Mouse (Mus musculus): ENCODE measurements around the gene Lsamp. TPM values are rescaled to one million over a fixed set of nuclear protein-coding genes. Genes with fewer than 3 reads are reported as not detected.

Gene Lsamp
- polyA plus RNA-seq, 1 experiment from 2014 or later, result 3.1 TPM

DNA sequence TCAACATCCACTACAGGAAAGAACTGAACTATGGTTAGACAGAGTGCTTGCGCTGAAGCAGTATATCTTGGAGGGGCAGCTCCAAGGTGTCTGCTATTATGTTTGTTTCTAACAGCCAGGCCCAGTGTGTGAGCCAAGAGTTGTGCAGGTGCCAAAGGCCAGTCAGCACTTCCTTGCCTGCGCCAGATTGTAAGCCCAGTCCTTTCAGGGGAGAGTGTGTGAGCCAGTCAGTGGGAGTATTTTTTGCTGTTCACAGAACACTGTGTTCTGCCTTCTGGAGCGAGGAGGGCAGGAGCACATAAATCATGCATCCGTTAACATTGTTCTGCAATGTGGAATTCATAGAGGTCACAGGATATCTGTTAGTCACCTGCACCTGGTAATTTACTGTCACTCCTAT, 1760.9 kb downstream of the Lsamp start:
- no peaks in the 10 kb centered on the region for H3K27me3 ChIP-seq (replicated peaks; ENCODE audit: control insufficient read depth, insufficient read depth, low read length)
- H3K9me3 ChIP-seq (ENCODE audit: control insufficient read depth, low read length), result no peaks in the 10 kb centered on the region
- no peak overlapping the region for H3K9ac ChIP-seq (ENCODE audit: low read depth, low read length)
- ATAC-seq, result no peak
- 54% methylated on average over 4 of the region's 4 CpGs for WGBS
- no peak overlapping the region for H3K27ac ChIP-seq (ENCODE audit: low read length)
- H3K36me3 ChIP-seq (ENCODE audit: control insufficient read depth, insufficient read depth, low read length), result no peaks in the 10 kb centered on the region
- no peaks in the 10 kb centered on the region for H3K4me1 ChIP-seq (ENCODE audit: control insufficient read depth, insufficient read depth, low read length)
- H3K4me2 ChIP-seq (ENCODE audit: low read depth, low read length), result no peak overlapping the region
- H3K4me3 ChIP-seq (ENCODE audit: low read length), result no peak overlapping the region

DNA sequence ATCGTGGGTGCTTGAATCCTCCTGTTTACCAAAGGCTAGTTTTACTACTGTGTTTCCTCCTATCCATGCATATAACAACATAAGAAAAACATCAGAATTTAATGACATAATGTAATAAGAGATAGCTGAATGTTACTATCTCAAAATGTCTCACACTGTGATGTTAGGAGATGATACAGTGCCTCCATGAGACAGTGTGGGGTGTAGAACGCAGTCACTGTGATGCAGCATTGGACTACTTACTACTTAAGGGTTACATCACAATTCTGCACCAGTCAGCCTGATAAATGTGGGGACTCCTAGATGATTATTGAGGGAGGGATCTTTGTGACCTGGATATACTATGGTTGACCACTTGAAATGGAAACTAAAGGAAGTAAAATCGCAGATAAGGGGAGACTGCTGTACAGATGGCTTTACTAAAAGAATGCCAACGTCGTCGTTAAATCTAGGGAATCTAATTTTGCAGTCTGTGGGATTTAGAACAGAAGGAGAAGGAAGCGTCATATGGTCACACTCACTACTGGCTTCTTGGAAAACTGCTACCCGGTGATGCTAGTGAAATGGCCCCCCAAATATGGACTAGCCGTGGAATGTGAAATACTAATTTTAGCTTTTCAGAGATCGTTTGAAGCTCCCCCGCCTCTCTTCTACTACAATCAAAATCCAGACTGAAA, 1762.2 kb downstream of the Lsamp start:
- no peaks in the 10 kb centered on the region for H3K9me3 ChIP-seq (ENCODE audit: control insufficient read depth, low read length)
- H3K36me3 ChIP-seq (ENCODE audit: control insufficient read depth, insufficient read depth, low read length), result no peaks in the 10 kb centered on the region
- ATAC-seq, result no peak
- no peaks in the 10 kb centered on the region for H3K4me1 ChIP-seq (ENCODE audit: control insufficient read depth, insufficient read depth, low read length)
- no peak overlapping the region for H3K4me2 ChIP-seq (ENCODE audit: low read depth, low read length)
- H3K27ac ChIP-seq (ENCODE audit: low read length), result no peak overlapping the region
- H3K9ac ChIP-seq (ENCODE audit: low read depth, low read length), result no peak overlapping the region
- 80% methylated on average over 11 of the region's 11 CpGs for WGBS
- H3K27me3 ChIP-seq (replicated peaks; ENCODE audit: control insufficient read depth, insufficient read depth, low read length), result no peaks in the 10 kb centered on the region
- no peak overlapping the region for H3K4me3 ChIP-seq (ENCODE audit: low read length)

DNA sequence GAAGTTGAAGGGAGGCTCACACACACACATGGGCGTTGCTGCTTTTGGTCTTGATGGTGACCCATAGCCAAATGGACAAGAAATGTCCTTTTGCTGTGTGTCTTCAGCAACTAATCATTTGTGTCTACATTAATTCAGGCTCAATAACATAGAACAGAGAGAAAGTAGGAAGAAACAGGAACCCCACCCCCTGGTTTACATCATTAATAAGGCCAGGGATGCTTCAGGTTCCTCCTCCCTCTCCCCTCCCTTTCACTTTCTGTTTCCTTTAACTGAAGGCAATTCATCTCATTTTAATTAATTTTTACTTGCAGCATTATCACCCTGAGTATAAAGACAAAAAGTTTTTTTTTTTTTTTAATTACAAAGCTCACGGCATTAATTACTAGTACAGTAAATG, 1763.7 kb downstream of the Lsamp start:
- no peak for ATAC-seq
- 96% methylated on average over 2 of the region's 2 CpGs for WGBS
- H3K9ac ChIP-seq (ENCODE audit: low read depth, low read length), result no peak overlapping the region
- no peaks in the 10 kb centered on the region for H3K27me3 ChIP-seq (replicated peaks; ENCODE audit: control insufficient read depth, insufficient read depth, low read length)
- no peak overlapping the region for H3K4me3 ChIP-seq (ENCODE audit: low read length)
- no peak overlapping the region for H3K27ac ChIP-seq (ENCODE audit: low read length)
- H3K4me1 ChIP-seq (ENCODE audit: control insufficient read depth, insufficient read depth, low read length), result no peaks in the 10 kb centered on the region
- no peak overlapping the region for H3K4me2 ChIP-seq (ENCODE audit: low read depth, low read length)
- no peaks in the 10 kb centered on the region for H3K9me3 ChIP-seq (ENCODE audit: control insufficient read depth, low read length)
- no peaks in the 10 kb centered on the region for H3K36me3 ChIP-seq (ENCODE audit: control insufficient read depth, insufficient read depth, low read length)

DNA sequence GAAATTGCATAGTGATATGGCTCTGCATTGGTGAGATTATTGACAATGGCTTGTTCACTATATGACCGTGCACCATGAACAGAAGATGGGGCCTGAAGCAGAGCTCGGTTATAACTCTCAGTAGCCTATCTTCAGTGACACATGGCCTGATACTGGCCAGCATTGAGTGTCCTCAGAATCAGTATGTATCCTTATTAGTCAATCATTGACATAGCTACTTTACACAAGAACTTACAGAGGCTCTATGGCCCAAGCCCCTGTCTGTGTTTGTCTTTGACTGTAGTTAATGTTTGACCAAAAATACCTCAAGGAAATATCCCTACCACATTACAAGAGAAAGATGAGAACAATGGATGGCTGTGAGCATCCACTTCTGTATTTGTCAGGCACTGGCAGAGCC, 1764.6 kb downstream of the Lsamp start:
- WGBS, result 66% methylated on average over 2 of the region's 2 CpGs
- no peaks in the 10 kb centered on the region for H3K27me3 ChIP-seq (replicated peaks; ENCODE audit: control insufficient read depth, insufficient read depth, low read length)
- no peak overlapping the region for H3K4me2 ChIP-seq (ENCODE audit: low read depth, low read length)
- H3K27ac ChIP-seq (ENCODE audit: low read length), result no peak overlapping the region
- no peaks in the 10 kb centered on the region for H3K36me3 ChIP-seq (ENCODE audit: control insufficient read depth, insufficient read depth, low read length)
- peak; percentile 76 for ATAC-seq
- no peak overlapping the region for H3K4me3 ChIP-seq (ENCODE audit: low read length)
- no peak overlapping the region for H3K9ac ChIP-seq (ENCODE audit: low read depth, low read length)
- H3K9me3 ChIP-seq (ENCODE audit: control insufficient read depth, low read length), result no peaks in the 10 kb centered on the region
- H3K4me1 ChIP-seq (ENCODE audit: control insufficient read depth, insufficient read depth, low read length), result no peaks in the 10 kb centered on the region

DNA sequence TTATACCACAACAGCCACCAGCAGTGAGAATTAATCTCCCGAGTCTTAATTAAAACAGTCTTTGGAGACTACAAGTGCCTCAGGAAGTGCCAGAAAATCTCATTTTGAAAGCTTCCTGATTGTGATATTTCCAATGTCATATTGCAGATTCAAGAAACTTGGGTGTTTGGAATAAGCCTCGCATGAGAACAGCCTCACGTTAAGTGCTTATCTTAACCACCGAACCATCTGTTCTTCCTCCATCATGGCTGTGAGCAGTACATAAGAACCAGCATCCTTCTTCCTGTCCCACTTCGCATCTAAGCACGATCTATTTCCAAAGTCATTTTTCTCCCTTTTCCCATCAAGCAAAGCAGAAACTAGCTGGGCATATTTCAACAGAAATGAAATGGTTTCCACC, 1780.1 kb downstream of the Lsamp start:
- no peak overlapping the region for H3K4me3 ChIP-seq (ENCODE audit: low read length)
- H3K4me2 ChIP-seq (ENCODE audit: low read depth, low read length), result no peak overlapping the region
- H3K27me3 ChIP-seq (replicated peaks; ENCODE audit: control insufficient read depth, insufficient read depth, low read length), result no peaks in the 10 kb centered on the region
- WGBS, result 72% methylated on average over 6 of the region's 6 CpGs
- no peak for ATAC-seq
- H3K9me3 ChIP-seq (ENCODE audit: control insufficient read depth, low read length), result no peaks in the 10 kb centered on the region
- H3K36me3 ChIP-seq (ENCODE audit: control insufficient read depth, insufficient read depth, low read length), result no peaks in the 10 kb centered on the region
- H3K9ac ChIP-seq (ENCODE audit: low read depth, low read length), result no peak overlapping the region
- H3K4me1 ChIP-seq (ENCODE audit: control insufficient read depth, insufficient read depth, low read length), result no peaks in the 10 kb centered on the region
- no peak overlapping the region for H3K27ac ChIP-seq (ENCODE audit: low read length)

DNA sequence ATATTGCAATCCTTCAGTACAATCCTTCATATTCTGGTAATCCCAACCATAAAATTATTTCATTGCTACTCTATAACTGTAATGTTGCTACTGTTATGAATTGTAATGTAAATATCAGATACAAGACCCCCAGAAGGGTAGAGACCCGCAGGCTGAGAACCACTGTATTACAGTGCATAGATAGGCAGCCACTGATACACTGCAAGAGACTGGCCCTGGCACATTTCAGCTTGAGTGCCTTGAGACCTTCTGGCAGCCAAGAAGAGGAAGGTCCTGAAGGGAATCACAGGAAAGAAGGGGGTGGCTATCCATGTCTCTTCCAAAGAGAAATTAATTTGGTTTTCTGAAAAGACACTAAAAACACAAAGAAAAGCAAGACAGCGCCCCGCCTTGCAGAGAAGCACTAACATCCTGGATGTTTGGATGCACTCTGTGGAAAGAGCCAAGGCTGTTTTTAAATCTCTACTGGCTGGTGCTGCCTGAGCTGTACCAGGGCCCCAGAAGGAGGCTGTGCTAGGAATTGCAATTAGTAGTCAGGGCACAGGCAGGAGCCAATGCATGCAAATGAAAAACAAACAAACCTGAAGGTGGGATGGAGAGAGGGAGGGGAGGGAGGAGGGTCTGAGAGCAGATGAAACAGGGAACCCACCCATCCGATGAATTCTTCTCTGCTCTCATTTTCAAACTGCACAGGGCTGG, 1787.4 kb downstream of the Lsamp start:
- no peaks in the 10 kb centered on the region for H3K9me3 ChIP-seq (ENCODE audit: control insufficient read depth, low read length)
- H3K4me2 ChIP-seq (ENCODE audit: low read depth, low read length), result no peak overlapping the region
- H3K27me3 ChIP-seq (replicated peaks; ENCODE audit: control insufficient read depth, insufficient read depth, low read length), result no peaks in the 10 kb centered on the region
- no peaks in the 10 kb centered on the region for H3K4me1 ChIP-seq (ENCODE audit: control insufficient read depth, insufficient read depth, low read length)
- 62% methylated on average over 4 of the region's 4 CpGs for WGBS
- no peaks in the 10 kb centered on the region for H3K36me3 ChIP-seq (ENCODE audit: control insufficient read depth, insufficient read depth, low read length)
- H3K9ac ChIP-seq (ENCODE audit: low read depth, low read length), result no peak overlapping the region
- no peak for ATAC-seq
- no peak overlapping the region for H3K4me3 ChIP-seq (ENCODE audit: low read length)
- H3K27ac ChIP-seq (ENCODE audit: low read length), result no peak overlapping the region

DNA sequence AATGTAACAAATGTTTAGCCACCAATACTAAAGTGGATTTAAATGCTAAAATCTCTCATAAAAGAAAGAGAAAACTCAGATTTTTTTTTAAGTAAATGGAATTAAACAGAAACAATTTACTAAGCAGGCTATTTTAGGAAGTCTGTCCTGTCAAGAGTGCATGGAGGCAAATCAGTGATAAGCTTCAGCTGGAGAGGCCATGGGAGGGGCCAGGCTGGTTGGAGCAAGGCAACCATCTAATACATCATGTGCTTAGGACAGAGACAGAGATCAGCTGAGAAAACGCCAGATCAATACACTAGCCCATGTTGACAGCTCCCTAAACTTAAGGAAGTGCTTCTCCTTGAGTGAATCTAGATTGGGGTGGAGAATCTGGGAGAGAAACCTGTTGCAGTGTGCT, 1793.4 kb downstream of the Lsamp start:
- ATAC-seq, result no peak
- no peaks in the 10 kb centered on the region for H3K36me3 ChIP-seq (ENCODE audit: control insufficient read depth, insufficient read depth, low read length)
- H3K9me3 ChIP-seq (ENCODE audit: control insufficient read depth, low read length), result no peaks in the 10 kb centered on the region
- H3K4me2 ChIP-seq (ENCODE audit: low read depth, low read length), result no peak overlapping the region
- no peak overlapping the region for H3K4me3 ChIP-seq (ENCODE audit: low read length)
- 37% methylated on average over 1 of the region's 1 CpGs for WGBS
- H3K4me1 ChIP-seq (ENCODE audit: control insufficient read depth, insufficient read depth, low read length), result no peaks in the 10 kb centered on the region
- no peak overlapping the region for H3K27ac ChIP-seq (ENCODE audit: low read length)
- H3K9ac ChIP-seq (ENCODE audit: low read depth, low read length), result no peak overlapping the region
- H3K27me3 ChIP-seq (replicated peaks; ENCODE audit: control insufficient read depth, insufficient read depth, low read length), result no peaks in the 10 kb centered on the region

DNA sequence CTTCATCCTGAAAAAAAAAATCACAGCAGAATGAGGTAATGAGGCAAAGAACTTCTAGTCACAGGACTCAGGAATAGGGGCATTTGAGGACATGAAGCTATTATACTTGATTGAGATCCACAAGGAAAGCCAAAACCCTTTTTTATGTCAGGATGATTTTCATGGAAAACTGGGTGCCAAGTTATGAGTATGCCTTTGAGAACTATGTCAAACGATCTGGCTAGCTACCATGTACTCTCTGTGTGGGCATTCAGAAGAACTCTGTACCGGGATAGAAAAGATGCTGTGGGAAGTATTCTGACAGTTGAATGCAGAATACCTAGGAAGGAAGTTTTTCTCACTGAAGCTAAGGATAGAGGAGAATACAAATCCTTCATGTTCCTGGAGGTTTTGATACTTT, 1801.4 kb downstream of the Lsamp start:
- no peak for ATAC-seq
- Histone ChIP-seq H3K9me3 (ENCODE audit: control insufficient read depth, low read length) (no peaks in the 10 kb centered on the region), H3K4me1 (ENCODE audit: control insufficient read depth, insufficient read depth, low read length) (no peaks in the 10 kb centered on the region), H3K4me3 (ENCODE audit: low read length) (no peak overlapping the region), H3K27me3 (replicated peaks; ENCODE audit: control insufficient read depth, insufficient read depth, low read length) (no peaks in the 10 kb centered on the region), H3K9ac (ENCODE audit: low read depth, low read length) (no peak overlapping the region), H3K36me3 (ENCODE audit: control insufficient read depth, insufficient read depth, low read length) (no peaks in the 10 kb centered on the region), H3K4me2 (ENCODE audit: low read depth, low read length) (no peak overlapping the region), H3K27ac (ENCODE audit: low read length) (no peak overlapping the region)
- 92% methylated on average over 2 of the region's 2 CpGs for WGBS

DNA sequence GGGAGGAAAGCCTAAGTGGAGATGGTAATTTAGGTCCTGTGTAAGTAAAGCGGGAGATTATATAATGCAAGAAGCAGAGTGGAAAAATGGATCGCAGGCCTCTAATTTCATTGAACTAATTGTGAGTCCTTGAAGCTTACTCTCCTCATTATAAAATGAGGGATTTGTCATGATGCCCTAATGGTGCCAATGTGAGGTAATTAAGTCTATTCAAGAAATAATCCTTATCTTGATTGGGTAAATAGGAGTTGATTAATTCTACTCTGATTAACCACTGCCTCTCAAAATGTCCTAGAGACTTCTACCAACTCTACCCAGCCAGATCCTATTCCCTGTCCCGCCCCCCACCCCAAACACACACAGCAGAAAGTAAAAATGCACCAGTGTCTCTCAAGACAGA, 1802.5 kb downstream of the Lsamp start:
- Histone ChIP-seq H3K9me3 (ENCODE audit: control insufficient read depth, low read length) (no peaks in the 10 kb centered on the region), H3K9ac (ENCODE audit: low read depth, low read length) (no peak overlapping the region), H3K27ac (ENCODE audit: low read length) (no peak overlapping the region), H3K4me2 (ENCODE audit: low read depth, low read length) (no peak overlapping the region), H3K4me1 (ENCODE audit: control insufficient read depth, insufficient read depth, low read length) (no peaks in the 10 kb centered on the region), H3K4me3 (ENCODE audit: low read length) (no peak overlapping the region), H3K36me3 (ENCODE audit: control insufficient read depth, insufficient read depth, low read length) (no peaks in the 10 kb centered on the region), H3K27me3 (replicated peaks; ENCODE audit: control insufficient read depth, insufficient read depth, low read length) (no peaks in the 10 kb centered on the region)
- no peak for ATAC-seq
- 82% methylated on average over 3 of the region's 3 CpGs for WGBS

DNA sequence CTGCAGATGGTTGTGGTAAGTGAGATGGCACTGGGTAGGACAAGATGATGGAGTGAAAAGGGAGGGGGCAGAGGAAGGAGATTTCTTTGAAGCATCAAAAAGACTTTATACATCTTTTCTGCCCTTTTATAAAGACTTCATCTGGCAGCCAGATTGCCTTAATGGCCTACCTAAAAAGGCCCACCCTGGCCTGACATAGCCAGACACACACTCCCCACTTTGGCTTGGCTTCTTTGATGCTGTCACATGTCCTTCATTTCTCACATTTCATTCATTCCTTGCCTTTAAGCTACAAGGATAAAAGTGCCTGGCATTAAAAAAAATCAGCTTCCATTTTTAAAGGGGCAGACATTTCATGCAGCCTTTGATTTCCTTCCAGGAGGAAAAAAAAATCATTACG, 1803.0 kb downstream of the Lsamp start:
- Histone ChIP-seq H3K27ac (ENCODE audit: low read length) (no peak overlapping the region), H3K4me2 (ENCODE audit: low read depth, low read length) (no peak overlapping the region), H3K36me3 (ENCODE audit: control insufficient read depth, insufficient read depth, low read length) (no peaks in the 10 kb centered on the region), H3K9ac (ENCODE audit: low read depth, low read length) (no peak overlapping the region), H3K27me3 (replicated peaks; ENCODE audit: control insufficient read depth, insufficient read depth, low read length) (no peaks in the 10 kb centered on the region), H3K9me3 (ENCODE audit: control insufficient read depth, low read length) (no peaks in the 10 kb centered on the region), H3K4me1 (ENCODE audit: control insufficient read depth, insufficient read depth, low read length) (no peaks in the 10 kb centered on the region), H3K4me3 (ENCODE audit: low read length) (no peak overlapping the region)
- ATAC-seq, result no peak
- WGBS, result 64% methylated on average over 1 of the region's 1 CpGs
